Mouse (Mus musculus): ENCODE measurements at regions not wholly inside any gene's neighbourhood (a gene's known extent, or its start where the extent isn't known, plus 50 kb on each side); places are given as distances from the start of the nearest gene placed in this dataset.
A peak's percentile ranks its signal among the peaks of the same experiment; 100 is the strongest.
"Not testable (repeated sequence)": the region's sequence is repeated elsewhere in the genome, so short reads cannot be mapped to it uniquely, and the experiment has no call there.

DNA sequence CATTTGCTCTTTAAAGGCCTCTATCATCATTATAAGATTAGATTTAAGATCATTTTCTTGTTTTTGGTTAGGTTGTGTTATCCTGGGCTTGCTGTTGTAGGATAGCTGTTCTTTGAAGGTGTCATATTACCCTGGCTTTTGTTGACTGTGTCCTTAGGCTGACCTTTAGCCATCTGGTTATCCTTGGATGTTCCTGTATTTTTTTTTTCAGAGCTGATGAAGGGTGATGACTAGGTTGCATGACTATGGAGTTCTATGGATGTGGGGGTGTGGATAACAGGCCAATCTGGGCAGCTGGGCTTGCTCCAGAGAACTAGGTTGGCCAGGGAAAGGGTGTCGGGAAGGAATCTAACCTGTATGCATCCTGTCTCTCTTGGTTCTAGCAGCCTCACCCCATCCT lies 74.2 kb downstream of the Dmrta1 start:
- Histone ChIP-seq H3K9ac (no peak overlapping the region), H3K36me3 (no peaks in the 10 kb centered on the region), H3K27ac (no peak overlapping the region), H3K4me3 (no peak overlapping the region), H3K9me3 (no peaks in the 10 kb centered on the region), H3K4me1 (no peaks in the 10 kb centered on the region), H3K27me3 (replicated peaks) (no peaks in the 10 kb centered on the region), H3K4me2 (replicated peaks) (no peak overlapping the region)
- WGBS, result 81% methylated on average over 1 of the region's 1 CpGs
- no peak for ATAC-seq (ENCODE audit: low FRiP score, low read depth)

DNA sequence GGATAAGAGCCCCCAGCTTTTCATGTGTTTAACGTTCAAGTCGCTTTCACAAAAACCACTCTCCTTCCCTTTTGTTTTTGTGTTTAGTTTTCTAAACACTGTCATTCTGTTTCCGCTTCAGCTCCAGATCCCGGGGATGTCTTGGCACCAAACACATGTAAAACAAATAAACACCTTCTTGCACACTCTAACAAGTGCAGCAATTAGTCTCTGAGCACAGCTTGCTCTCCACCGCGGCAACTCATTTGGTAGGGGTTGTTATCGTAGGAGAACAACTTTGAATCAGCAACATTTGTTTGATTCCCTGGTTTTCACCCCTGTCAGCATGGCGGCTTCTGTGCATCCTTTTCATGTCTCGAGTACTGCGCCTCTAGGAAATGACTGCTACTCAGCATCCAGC lies 97.0 kb downstream of the Dmrta1 start:
- no peaks in the 10 kb centered on the region for H3K9me3 ChIP-seq
- 68% methylated on average over 10 of the region's 10 CpGs for WGBS
- no peak for ATAC-seq (ENCODE audit: low FRiP score, low read depth)
- no peak overlapping the region for H3K27ac ChIP-seq
- H3K36me3 ChIP-seq, result no peaks in the 10 kb centered on the region
- no peak overlapping the region for H3K4me3 ChIP-seq
- no peak overlapping the region for H3K4me2 ChIP-seq (replicated peaks)
- H3K4me1 ChIP-seq, result no peaks in the 10 kb centered on the region
- H3K27me3 ChIP-seq (replicated peaks), result no peaks in the 10 kb centered on the region
- H3K9ac ChIP-seq, result no peak overlapping the region

DNA sequence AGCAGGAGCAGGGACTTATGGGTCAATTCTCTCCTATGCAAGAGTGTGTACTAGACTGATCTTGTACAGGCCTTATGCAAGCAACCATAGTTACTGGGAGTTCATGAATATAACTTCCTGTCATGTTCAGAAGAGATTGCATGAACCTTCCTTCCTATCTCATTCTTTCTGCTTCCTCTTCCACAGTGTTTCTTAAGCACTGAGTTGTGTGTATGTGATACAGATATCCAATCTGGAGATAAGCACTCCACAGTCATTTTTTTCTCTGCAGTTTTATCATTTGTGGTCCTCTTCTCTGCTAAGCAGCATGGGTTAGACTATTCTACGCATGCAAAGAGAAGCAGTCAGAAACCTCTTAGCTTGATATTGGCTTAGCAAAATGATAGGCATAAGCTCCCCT lies 102.3 kb downstream of the Dmrta1 start:
- 95% methylated on average over 1 of the region's 1 CpGs for WGBS
- Histone ChIP-seq H3K4me1 (no peaks in the 10 kb centered on the region), H3K9me3 (no peaks in the 10 kb centered on the region), H3K4me3 (no peak overlapping the region), H3K27ac (no peak overlapping the region), H3K27me3 (replicated peaks) (no peaks in the 10 kb centered on the region), H3K9ac (no peak overlapping the region), H3K4me2 (replicated peaks) (no peak overlapping the region), H3K36me3 (no peaks in the 10 kb centered on the region)
- no peak for ATAC-seq (ENCODE audit: low FRiP score, low read depth)

DNA sequence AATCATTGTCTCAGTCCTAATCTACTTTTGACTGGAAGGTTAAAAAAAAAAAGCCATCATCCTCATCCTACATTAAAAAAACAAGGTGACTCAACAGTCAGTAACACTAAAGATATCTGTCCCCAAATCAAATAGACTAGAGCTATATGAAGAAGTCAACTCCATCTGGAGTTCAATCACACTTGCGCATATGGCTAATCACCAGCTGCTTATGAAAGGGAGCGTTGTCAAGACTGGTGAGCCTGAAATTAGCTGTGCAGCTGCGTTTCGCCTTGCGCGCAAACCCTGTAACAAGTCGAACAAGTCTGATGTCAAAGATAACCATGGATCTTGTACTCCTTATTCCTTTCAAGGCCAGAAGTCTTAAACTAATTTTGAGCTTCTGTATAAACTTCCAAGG lies 137.6 kb downstream of the Dmrta1 start:
- no peak for ATAC-seq (ENCODE audit: low FRiP score, low read depth)
- H3K9ac ChIP-seq, result no peak overlapping the region
- no peak overlapping the region for H3K4me2 ChIP-seq (replicated peaks)
- no peaks in the 10 kb centered on the region for H3K4me1 ChIP-seq
- 91% methylated on average over 7 of the region's 7 CpGs for WGBS
- H3K4me3 ChIP-seq, result no peak overlapping the region
- no peaks in the 10 kb centered on the region for H3K9me3 ChIP-seq
- H3K36me3 ChIP-seq, result no peaks in the 10 kb centered on the region
- no peaks in the 10 kb centered on the region for H3K27me3 ChIP-seq (replicated peaks)
- no peak overlapping the region for H3K27ac ChIP-seq

DNA sequence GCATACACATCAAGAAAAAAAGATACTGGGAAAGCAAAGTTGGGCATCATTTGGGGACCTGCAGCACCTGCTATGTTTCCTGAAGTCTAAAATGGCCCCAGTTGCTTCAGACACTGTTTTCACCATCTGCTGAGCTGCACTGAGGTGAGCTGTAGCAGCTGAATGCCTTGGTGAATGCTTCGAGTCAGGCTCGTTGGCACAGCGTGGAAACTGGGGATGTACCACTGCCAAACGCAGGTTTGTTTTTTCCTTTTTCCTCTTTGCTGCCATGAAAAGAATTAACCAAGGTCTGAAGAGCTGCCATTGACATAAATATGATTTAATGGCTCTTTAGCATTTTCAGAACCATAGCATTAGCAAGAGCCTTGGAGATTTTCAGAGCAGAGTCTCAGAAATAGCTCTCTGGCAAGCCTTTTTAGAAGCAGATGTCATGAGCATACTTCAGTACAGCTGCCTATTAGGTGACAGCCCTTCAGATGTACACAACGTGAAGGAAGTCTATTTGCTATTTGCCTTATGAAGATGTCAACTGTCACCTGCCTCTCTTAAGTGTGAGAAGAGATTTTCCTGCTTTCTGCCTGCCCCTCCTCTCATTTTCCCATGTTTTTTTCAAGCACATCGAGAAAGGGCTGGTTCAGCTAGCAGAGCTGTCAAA lies 155.4 kb downstream of the Dmrta1 start:
- no peak overlapping the region for H3K9ac ChIP-seq
- no peaks in the 10 kb centered on the region for H3K36me3 ChIP-seq
- no peaks in the 10 kb centered on the region for H3K4me1 ChIP-seq
- WGBS, result 79% methylated on average over 6 of the region's 6 CpGs
- no peak overlapping the region for H3K27ac ChIP-seq
- H3K9me3 ChIP-seq, result no peaks in the 10 kb centered on the region
- ATAC-seq (ENCODE audit: low FRiP score, low read depth), result no peak
- H3K4me3 ChIP-seq, result no peak overlapping the region
- no peak overlapping the region for H3K4me2 ChIP-seq (replicated peaks)
- no peaks in the 10 kb centered on the region for H3K27me3 ChIP-seq (replicated peaks)

DNA sequence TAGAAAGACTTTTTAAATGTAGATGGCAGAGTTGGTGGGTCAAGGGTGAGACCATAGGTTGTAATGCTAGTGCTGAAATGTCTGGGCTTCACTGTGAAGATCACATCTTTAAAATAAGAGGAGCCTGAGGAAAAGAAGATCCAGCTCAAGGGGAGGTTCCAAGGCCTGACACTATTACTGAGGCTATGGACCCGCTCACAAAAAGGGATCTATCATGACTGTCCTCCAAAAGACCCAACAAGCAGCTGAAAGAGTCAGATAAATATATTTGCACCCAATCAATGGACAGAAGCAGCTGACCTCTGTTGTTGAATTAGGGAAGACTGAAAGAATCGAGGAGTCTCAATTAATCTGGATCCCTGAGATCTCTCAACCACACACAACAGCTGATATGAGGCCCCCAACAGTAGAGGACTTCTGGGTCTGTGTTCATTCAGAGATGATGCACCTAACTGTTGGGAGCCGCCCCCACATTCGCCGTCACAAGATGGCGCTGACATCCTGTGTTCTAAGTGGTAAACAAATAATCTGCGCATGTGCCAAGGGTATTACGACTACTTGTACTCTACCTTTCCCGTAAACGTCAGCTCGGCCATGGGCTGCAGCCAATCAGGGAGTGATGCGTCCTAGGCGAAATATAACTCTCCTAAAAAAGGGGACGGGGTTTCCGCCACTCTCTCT lies 196.3 kb downstream of the Dmrta1 start:
- not testable (repeated sequence) for H3K27ac ChIP-seq; H3K27me3 ChIP-seq (replicated peaks); H3K4me1 ChIP-seq; H3K4me3 ChIP-seq; H3K9me3 ChIP-seq; H3K36me3 ChIP-seq; H3K9ac ChIP-seq
- WGBS, result 23% methylated on average over 8 of the region's 15 CpGs
- 0 out of 2 replicates have a peak overlapping the region, but pooled peaks have one; percentile 12 for H3K4me2 ChIP-seq (replicated peaks)
- peak; percentile 93 for ATAC-seq (ENCODE audit: low FRiP score, low read depth)

DNA sequence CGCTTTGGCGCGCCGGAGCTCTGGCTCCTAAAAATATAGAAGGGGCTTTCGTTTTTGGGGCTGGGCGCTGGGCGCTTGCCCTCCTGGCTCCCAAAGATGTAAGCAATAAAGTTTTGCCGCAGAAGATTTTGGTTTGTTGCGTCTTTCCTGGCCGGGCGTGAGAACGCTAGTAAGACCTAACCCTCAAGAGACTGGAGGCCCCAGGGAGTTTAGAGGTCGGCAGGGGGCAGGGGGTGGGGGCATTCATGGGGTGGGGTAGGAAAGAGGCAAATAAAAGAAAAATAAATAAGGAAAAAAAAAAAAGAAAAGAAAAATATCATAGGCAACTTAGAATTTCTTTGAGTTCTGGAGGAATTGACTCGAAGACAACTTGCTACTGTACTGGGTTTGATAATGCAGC lies 196.9 kb downstream of the Dmrta1 start:
- H3K27ac ChIP-seq, result not testable (repeated sequence)
- WGBS, result 24% methylated on average over 7 of the region's 14 CpGs

DNA sequence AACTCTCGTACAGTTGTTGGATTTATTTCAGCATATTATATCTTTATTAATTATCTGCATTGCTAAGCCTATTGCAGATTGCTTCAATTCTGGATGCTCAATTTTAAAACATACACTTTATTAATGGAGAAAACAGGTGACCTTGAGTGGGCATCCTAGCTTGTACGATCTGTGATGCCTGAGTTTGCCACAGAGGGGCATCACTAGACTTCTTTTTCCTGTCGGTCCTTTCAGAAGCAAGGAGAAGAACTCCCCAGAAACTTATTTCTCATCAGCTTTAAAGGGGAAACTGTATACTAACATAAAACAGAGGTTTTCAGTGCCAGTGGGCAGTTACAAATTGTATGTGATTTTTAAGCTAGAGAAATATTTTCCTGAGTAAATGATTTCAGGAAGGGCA lies 201.8 kb downstream of the Dmrta1 start:
- Histone ChIP-seq H3K27me3 (replicated peaks) (no peaks in the 10 kb centered on the region), H3K27ac (no peak overlapping the region), H3K4me2 (replicated peaks) (no peak overlapping the region), H3K36me3 (no peaks in the 10 kb centered on the region), H3K9me3 (no peaks in the 10 kb centered on the region), H3K9ac (no peak overlapping the region), H3K4me1 (no peaks in the 10 kb centered on the region), H3K4me3 (no peak overlapping the region)
- no peak for ATAC-seq (ENCODE audit: low FRiP score, low read depth)
- WGBS, result 58% methylated on average over 3 of the region's 3 CpGs

More for the DNA sequence above, 196.9 kb downstream of the Dmrta1 start:
- not testable (repeated sequence) for H3K4me1 ChIP-seq; H3K27me3 ChIP-seq (replicated peaks); H3K36me3 ChIP-seq; H3K9me3 ChIP-seq; H3K9ac ChIP-seq
- Histone ChIP-seq H3K4me2 (replicated peaks) (peak overlapping the region; percentile 52), H3K4me3 (peak overlapping the region; percentile 28)
- peak; percentile 66; the same call in 1 of the 2 replicates for ATAC-seq (ENCODE audit: low FRiP score, low read depth)

DNA sequence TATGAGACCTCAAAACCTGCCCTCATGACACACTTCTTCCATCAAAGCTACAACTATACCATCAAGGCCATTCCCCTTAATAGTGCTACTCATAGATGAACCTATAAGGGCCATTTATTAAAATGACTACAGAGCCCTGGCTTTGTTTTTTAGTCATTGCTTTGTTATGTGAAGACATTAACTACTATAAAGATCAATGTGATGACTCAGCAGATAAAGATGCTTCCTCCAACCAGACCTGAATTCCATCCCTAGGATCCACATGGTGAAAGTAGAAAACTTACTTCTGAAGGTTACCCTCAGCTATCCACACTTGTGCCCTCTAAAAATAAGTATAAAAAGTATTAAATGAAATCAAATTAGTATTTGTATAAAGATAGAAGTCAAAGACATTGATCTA lies 230.4 kb downstream of the Dmrta1 start:
- Histone ChIP-seq H3K4me1 (no peaks in the 10 kb centered on the region), H3K9me3 (no peaks in the 10 kb centered on the region), H3K4me2 (replicated peaks) (no peak overlapping the region), H3K27ac (no peak overlapping the region), H3K36me3 (no peaks in the 10 kb centered on the region), H3K27me3 (replicated peaks) (no peaks in the 10 kb centered on the region), H3K9ac (no peak overlapping the region), H3K4me3 (no peak overlapping the region)
- ATAC-seq (ENCODE audit: low FRiP score, low read depth), result no peak

DNA sequence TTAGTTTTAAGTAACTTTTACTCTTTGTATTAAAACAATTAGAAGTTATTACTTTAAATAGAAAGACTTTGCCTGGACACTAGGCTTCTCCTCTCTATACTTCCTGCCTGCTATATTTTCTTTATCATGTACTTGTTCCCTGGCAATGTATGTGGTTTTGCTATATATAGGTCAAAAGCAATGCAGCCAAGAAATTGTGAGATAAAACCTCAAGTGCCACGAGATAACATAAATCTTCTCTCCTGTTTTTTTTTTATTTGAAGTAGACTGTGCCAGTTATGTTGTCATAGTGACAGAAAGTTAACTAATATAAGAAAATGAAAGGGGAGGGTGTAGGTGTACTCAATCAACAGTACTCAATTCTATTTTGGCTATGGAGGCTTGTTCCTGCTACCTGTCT lies 258.4 kb downstream of the Dmrta1 start:
- H3K36me3 ChIP-seq, result no peaks in the 10 kb centered on the region
- H3K27ac ChIP-seq, result no peak overlapping the region
- no peaks in the 10 kb centered on the region for H3K4me1 ChIP-seq
- H3K9me3 ChIP-seq, result no peaks in the 10 kb centered on the region
- H3K9ac ChIP-seq, result no peak overlapping the region
- WGBS, result 77% methylated on average over 1 of the region's 1 CpGs
- no peak overlapping the region for H3K4me3 ChIP-seq
- no peak for ATAC-seq (ENCODE audit: low FRiP score, low read depth)
- H3K27me3 ChIP-seq (replicated peaks), result no peaks in the 10 kb centered on the region
- no peak overlapping the region for H3K4me2 ChIP-seq (replicated peaks)

DNA sequence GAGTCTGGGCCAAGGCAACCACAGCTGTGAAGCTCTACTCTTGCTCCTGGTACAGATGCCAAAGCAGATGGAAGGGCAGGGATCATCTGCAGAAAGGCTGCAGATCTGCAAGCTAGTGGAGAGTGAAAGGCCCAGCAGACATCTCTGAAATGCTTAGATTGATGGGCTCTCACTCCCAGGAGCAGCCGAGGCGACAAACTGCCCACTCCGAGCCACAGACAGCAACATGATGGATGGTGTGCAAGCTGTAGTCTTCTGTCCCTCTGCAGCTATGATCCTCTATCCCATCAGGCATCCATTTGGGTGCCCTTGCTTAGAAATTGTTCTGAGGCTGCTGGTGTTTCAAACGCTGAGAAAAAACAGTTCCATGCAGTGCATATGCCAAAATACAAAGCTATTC lies 262.1 kb downstream of the Dmrta1 start:
- Histone ChIP-seq H3K27ac (no peak overlapping the region), H3K36me3 (no peaks in the 10 kb centered on the region), H3K4me3 (no peak overlapping the region), H3K4me2 (replicated peaks) (no peak overlapping the region), H3K27me3 (replicated peaks) (no peaks in the 10 kb centered on the region), H3K4me1 (no peaks in the 10 kb centered on the region), H3K9me3 (no peaks in the 10 kb centered on the region), H3K9ac (no peak overlapping the region)
- ATAC-seq (ENCODE audit: low FRiP score, low read depth), result no peak
- 31% methylated on average over 4 of the region's 4 CpGs for whole genome bisulfite sequencing

DNA sequence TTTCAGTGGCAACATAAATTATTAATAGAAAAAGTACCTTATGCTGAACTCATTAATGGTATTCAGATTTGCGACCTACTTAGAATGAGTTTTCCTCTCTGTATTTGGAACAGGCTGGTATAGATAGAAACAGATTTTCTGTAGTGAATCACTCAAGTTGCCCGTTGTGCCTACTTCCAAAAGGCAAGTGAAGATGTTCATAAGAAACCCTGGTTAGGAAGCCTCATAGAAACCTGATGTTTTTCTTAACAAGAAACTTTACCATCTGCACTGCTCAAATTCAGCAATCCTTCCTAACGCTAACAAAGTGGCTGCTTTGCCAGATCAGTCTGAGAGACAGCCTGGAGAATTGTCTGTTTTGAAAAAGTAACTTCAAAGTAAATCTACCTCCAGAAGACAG lies 242.5 kb upstream of the Zfp352 start:
- no peak overlapping the region for H3K4me3 ChIP-seq
- H3K27me3 ChIP-seq (replicated peaks), result no peaks in the 10 kb centered on the region
- H3K4me2 ChIP-seq (replicated peaks), result no peak overlapping the region
- WGBS, result 89% methylated on average over 3 of the region's 3 CpGs
- H3K36me3 ChIP-seq, result no peaks in the 10 kb centered on the region
- H3K9ac ChIP-seq, result no peak overlapping the region
- H3K9me3 ChIP-seq, result no peaks in the 10 kb centered on the region
- ATAC-seq (ENCODE audit: low FRiP score, low read depth), result no peak
- H3K4me1 ChIP-seq, result no peaks in the 10 kb centered on the region
- no peak overlapping the region for H3K27ac ChIP-seq

DNA sequence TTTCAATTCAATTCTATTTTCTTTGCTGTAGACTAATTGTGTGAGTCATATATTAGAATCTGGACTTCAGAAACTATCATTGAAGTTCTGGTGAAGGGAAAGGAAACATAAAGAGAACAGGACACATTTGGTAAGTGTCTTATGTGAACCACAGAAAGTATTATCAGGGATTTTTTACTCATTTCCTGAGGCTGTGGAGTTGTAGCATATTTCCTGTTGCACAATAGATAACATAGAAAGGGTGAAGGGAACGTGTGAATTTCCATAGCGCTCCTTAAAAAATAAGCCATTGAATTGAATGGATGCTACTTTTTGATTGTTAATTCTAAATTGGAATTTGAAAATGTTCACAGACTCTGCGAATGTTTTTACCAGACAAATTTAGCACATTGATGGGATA lies 215.2 kb upstream of the Zfp352 start:
- no peaks in the 10 kb centered on the region for H3K27me3 ChIP-seq (replicated peaks)
- WGBS, result 91% methylated on average over 3 of the region's 3 CpGs
- no peaks in the 10 kb centered on the region for H3K4me1 ChIP-seq
- H3K4me3 ChIP-seq, result no peak overlapping the region
- no peak overlapping the region for H3K9ac ChIP-seq
- no peaks in the 10 kb centered on the region for H3K9me3 ChIP-seq
- H3K27ac ChIP-seq, result no peak overlapping the region
- no peak overlapping the region for H3K4me2 ChIP-seq (replicated peaks)
- ATAC-seq (ENCODE audit: low FRiP score, low read depth), result no peak
- H3K36me3 ChIP-seq, result no peaks in the 10 kb centered on the region
